Mouse (Mus musculus) skeletal muscle tissue, adult 2 months (tissue): ENCODE measurements around the gene Ubtf.
"Not testable (repeated sequence)": the region's sequence is repeated elsewhere in the genome, so short reads cannot be mapped to it uniquely, and the experiment has no call there.

Source experiments
- DNase-seq: peaks from one replicate; pipeline ENCODE4 v3.0.0-alpha.2; 2012; ENCODE audit warnings: low read depth, low spot score

Gene Ubtf

GRCm38 (mm10) chr11:102295598-102296471 is 23.7 kb downstream of the Ubtf start:
- no peak for DNase-seq

DNA sequence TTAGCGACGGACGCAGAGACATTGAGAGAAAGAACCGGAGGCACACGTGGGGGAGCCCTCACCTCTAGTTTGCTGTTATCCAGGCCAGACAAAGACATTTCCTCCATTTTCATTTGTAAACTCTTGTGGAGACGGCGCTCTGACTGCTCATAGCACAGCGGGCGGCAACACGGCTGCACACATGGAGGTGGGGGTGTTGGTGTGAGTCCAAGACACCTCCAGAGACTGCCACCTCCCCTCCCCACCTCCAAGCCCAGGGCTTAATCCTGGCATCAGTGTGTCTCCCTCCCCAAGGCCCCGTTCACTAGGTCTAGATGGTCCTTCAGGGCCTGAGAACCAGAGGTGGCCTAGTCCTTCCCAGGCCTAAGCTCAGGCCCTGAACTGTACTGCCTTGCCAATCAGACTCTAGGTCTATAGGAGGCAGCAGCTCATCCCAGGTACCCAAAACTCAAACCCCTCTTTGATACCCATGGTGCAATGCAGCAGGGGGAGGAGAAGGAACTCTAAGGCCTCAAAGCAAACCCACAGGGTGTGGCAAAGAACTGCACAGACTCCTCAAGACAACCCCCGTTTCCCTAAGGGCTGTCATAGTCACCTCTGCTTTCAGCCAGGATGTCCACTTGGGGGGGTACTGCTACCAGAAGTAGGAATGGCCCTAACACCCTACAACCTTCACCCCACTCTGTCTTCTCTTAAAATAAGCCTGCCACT is 24.5 kb downstream of the Ubtf start:
- DNase-seq, result no peak

GRCm38 (mm10) chr11:102294416-102294815 is 25.1 kb downstream of the Ubtf start:
- DNase-seq, result no peak

DNA sequence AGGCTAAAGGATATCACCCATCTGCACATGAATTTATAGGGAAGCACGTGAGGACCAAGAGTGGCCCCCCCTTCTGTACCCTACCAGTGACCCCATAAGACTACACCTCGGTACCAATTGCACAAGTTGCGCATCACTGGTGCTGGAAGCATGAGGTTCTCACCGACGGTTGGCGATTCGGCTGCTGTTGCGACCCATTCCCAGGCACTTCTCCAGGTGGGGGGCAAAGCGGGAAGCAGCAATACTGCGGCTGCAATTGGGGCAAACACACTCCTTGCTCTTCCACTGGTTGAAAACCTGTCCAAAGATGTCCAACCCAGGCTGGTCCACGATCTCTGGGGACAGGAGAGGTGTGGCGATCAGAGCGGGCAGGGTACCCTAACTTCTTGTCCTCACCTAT is 25.6 kb downstream of the Ubtf start:
- DNase-seq, result no peak

GRCm38 (mm10) chr11:102291051-102291535 is 28.4 kb downstream of the Ubtf start:
- DNase-seq, result no peak

- DNase-seq, result no peak
Observed at GRCm38 (mm10) chr11:102290141-102290540, 29.4 kb downstream of the Ubtf start.

DNA sequence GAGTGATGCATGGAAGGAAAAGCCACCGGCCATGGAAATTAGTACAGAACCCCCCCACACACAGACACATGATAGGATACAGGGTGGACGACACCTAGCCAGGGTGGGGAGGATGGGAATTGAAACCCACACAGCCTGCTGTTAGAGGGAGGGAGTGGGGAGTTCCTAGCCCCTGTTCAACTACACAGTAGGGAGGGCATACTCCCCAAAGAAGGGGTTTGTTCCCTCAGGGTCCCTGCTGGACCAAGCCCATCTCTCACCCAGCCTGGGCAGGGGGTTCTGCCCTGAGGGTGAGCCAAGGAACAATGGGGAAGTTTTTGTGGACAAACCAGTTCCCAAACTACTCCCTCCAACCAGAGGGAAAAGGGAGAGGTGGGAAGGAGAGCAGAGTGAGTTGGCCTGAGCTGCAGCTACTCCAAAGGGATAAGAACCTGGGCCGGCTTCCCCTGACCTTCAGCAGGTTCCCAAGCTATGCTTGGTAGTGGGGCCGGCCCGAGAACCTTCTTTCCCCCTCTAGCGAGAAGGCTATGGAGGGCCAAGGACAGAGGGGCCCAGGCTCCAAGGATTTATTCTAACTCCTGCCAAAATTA is 29.9 kb downstream of the Ubtf start:
- DNase-seq, result no peak

GRCm38 (mm10) chr11:102288913-102289312 is 30.6 kb downstream of the Ubtf start:
- DNase-seq, result no peak

- no peak for DNase-seq
Observed at GRCm38 (mm10) chr11:102288027-102288804, 31.3 kb downstream of the Ubtf start.

DNA sequence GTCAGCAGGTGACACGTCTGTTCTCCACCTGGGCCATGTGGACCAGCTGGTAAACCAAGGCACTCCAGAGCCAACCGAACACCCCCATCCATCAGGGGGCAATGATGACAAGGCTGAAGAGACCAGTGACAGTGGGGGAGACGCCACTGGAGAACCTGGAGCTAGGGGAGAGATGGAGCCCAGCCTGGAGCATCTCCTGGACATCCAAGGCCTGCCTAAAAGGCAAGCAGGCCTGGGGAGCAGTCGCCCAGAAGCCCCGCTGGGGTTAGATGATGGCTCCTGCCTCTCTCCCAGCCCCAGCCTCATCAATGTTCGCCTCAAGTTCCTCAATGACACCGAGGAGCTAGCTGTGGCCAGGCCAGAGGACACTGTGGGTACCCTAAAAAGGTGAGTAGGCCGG is 32.1 kb downstream of the Ubtf start:
- no peak for DNase-seq

DNA sequence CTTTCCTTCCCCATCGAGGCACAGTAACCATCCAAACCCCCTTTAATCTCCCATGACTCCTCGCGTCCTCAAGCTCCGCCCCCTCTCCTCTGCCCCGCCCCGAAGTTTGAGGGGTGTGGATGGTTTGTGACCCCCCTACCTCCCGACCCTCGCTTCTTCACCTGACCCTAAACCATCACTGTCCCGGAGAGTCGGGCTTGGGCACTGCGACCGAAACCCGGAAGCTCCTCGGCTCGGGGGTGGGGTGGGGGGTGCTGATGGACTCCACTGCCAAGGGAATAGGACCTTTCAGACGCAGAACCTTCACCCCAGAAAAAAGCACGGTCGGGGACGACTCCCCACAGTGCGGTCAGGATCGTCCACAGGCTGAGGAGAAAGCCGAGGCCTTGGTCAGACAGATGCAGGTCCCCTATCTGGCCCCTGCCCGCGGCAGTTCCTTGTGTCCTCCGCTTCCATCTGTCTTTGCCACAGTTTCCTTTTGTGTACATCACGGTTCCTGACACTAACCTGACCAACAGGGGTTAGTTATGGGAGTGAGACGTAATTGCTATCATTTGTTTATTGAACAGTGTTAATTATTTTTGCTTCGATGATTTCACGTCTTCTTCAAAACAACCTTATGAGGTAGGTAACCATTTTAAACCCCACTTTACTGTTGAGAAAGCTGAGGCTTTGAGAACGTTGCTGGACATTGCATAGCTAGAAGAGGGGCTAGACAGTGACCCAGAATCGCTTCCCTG is 34.3 kb downstream of the Ubtf start:
- DNase-seq, result no peak

- peak; percentile 99 for DNase-seq
Observed at GRCm38 (mm10) chr11:102284501-102285094, 34.9 kb downstream of the Ubtf start, which contains the start of gene Tmub2. Gene Tmub2, plus strand, starts transcription at chr11:102284931.

DNA sequence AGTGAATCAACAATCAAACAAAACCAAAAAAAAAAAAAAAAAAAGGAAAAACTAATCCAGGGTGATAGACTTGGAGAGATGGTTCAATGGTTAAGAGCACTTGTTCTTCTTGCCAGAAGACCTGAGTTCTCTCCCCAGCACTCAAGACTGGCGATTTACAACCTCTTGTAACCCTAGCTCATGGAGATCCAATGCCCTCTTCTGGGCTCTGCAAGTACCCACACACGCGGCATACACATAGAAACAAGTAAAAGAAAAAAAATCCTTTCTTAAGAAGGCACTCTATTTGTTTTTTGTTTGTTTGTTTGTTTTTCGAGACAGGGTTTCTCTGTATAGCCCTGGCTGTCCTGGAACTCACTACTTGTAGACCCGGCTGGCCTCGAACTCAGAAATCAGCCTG is 35.6 kb downstream of the Ubtf start:
- DNase-seq, result no peak

GRCm38 (mm10) chr11:102280267-102280666 is 39.3 kb downstream of the Ubtf start:
- not testable (repeated sequence) for DNase-seq

- DNase-seq, result peak; percentile 85
Observed at GRCm38 (mm10) chr11:102279595-102279994, 39.9 kb downstream of the Ubtf start.

- peak; percentile 77 for DNase-seq
Observed at GRCm38 (mm10) chr11:102277754-102278153, 41.8 kb downstream of the Ubtf start.

- no peak for DNase-seq
Observed at GRCm38 (mm10) chr11:102276411-102276915, 43.1 kb downstream of the Ubtf start.

- peak; percentile 77 for DNase-seq
Observed at GRCm38 (mm10) chr11:102268520-102269244, 50.9 kb downstream of the Ubtf start, which contains the start of gene Asb16. Gene Asb16, plus strand, starts transcription at chr11:102268743.

- DNase-seq, result peak; percentile 77
Observed at GRCm38 (mm10) chr11:102267480-102267879, 52.1 kb downstream of the Ubtf start.
